Mouse (Mus musculus): ENCODE data around the gene Myo9b.
A peak's percentile ranks its signal among the peaks of the same experiment; 100 is the strongest.

The Myo9b gene

GRCm38 (mm10) chr8:71367529-71368176 lies 95.1 kb downstream of the Myo9b start:
- DNase-seq (ENCODE audit: low spot score in 2 of 2), result no peak

- no peak for DNase-seq (ENCODE audit: low spot score in 2 of 2)
Observed at GRCm38 (mm10) chr8:71368366-71368765, 95.9 kb downstream of the Myo9b start.

GRCm38 (mm10) chr8:71369040-71369718 lies 96.7 kb downstream of the Myo9b start:
- no peak for DNase-seq (ENCODE audit: low spot score in 2 of 2)

- DNase-seq (ENCODE audit: low spot score in 2 of 2), result no peak
Observed at GRCm38 (mm10) chr8:71370711-71371235, 98.3 kb downstream of the Myo9b start.

GRCm38 (mm10) chr8:71371236-71371848 lies 98.8 kb downstream of the Myo9b start, which contains the start of gene Ocel1:
Gene Ocel1 (plus strand): TSS chr8:71371298.
- peak; percentile 95 to 96 for DNase-seq (ENCODE audit: low spot score in 2 of 2)

- no peak for DNase-seq (ENCODE audit: low spot score in 2 of 2)
Observed at GRCm38 (mm10) chr8:71372427-71372826, 99.9 kb downstream of the Myo9b start.

GRCm38 (mm10) chr8:71373000-71373399 lies 100.5 kb downstream of the Myo9b start:
- no peak for DNase-seq (ENCODE audit: low spot score in 2 of 2)

GRCm38 (mm10) chr8:71374616-71375206 lies 102.2 kb downstream of the Myo9b start:
- no peak for DNase-seq (ENCODE audit: low spot score in 2 of 2)

- DNase-seq (ENCODE audit: low spot score in 2 of 2), result peak in 1 of 2 experiments; percentile 46
Observed at GRCm38 (mm10) chr8:71375581-71376422, 103.3 kb downstream of the Myo9b start.

GRCm38 (mm10) chr8:71376423-71377030 lies 104.0 kb downstream of the Myo9b start:
- no peak for DNase-seq (ENCODE audit: low spot score in 2 of 2)

GRCm38 (mm10) chr8:71379008-71379407 lies 106.5 kb downstream of the Myo9b start:
- no peak for DNase-seq (ENCODE audit: low spot score in 2 of 2)

GRCm38 (mm10) chr8:71379512-71380075 lies 107.1 kb downstream of the Myo9b start:
- DNase-seq (ENCODE audit: low spot score in 2 of 2), result no peak

- DNase-seq (ENCODE audit: low spot score in 2 of 2), result no peak
Observed at GRCm38 (mm10) chr8:71380178-71381171, 108.0 kb downstream of the Myo9b start.

- no peak for DNase-seq (ENCODE audit: low spot score in 2 of 2)
Observed at GRCm38 (mm10) chr8:71381421-71381970, 109.0 kb downstream of the Myo9b start, which contains the start of gene Nr2f6. Gene Nr2f6 (minus strand): TSS chr8:71381960.

- peak in 1 of 2 experiments; percentile 51 for DNase-seq (ENCODE audit: low spot score in 2 of 2)
Observed at GRCm38 (mm10) chr8:71381971-71382961, 109.8 kb downstream of the Myo9b start.

- DNase-seq (ENCODE audit: low spot score in 2 of 2), result no peak
Observed at GRCm38 (mm10) chr8:71383396-71383795, 110.9 kb downstream of the Myo9b start.

GRCm38 (mm10) chr8:71383860-71384259 lies 111.3 kb downstream of the Myo9b start:
- DNase-seq (ENCODE audit: low spot score in 2 of 2), result no peak

Measured in frontal cortex, postnatal 25 days (tissue).